Mouse (Mus musculus) liver, adult 2 months (tissue): ENCODE results near the gene Dcakd.

Experiments used
- CTCF ChIP-seq: fragments of 200-500 bp; IDR thresholded peaks from 2 replicates; pipeline ENCODE4 v1.5.1; 2011; ENCODE audit warnings: low read depth, low read length, control low read depth
- POLR2A ChIP-seq: fragments of 200-500 bp; IDR thresholded peaks from 2 replicates; pipeline ENCODE4 v1.6.1; 2011; ENCODE audit warnings: low read length, control low read depth; ENCODE audit not compliant: insufficient read depth; ENCODE audit errors: extremely low read depth

GRCm38 (mm10) chr11:102999317-102999970, 28.7 kb downstream of the Dcakd start:
- no peak for TF ChIP-seq POLR2A
- no peak for TF ChIP-seq CTCF
